Mouse (Mus musculus) testis, adult 2 months (tissue): ENCODE results near the gene Cic. TPM values are rescaled to one million over a fixed set of nuclear protein-coding genes. Genes with fewer than 3 reads are reported as not detected.
A peak's percentile ranks its signal among the peaks of the same experiment; 100 is the strongest.

Source experiments
- H3K27ac ChIP-seq: fragments of 200-500 bp; 2 replicates; pipeline ENCODE4 v1.5.1; 2012; ENCODE audit warnings: low read depth, low read length; ENCODE audit not compliant: control insufficient read depth, insufficient read depth
- H3K27me3 ChIP-seq: fragments of 200-500 bp; 2 replicates; pipeline ENCODE4 v1.6.1; 2012; ENCODE audit warnings: mild to moderate bottlenecking, low read length, moderate library complexity; ENCODE audit not compliant: control insufficient read depth, insufficient read depth
- H3K36me3 ChIP-seq: fragments of 200-500 bp; 2 replicates; pipeline ENCODE4 v1.6.1; 2012; ENCODE audit warnings: mild to moderate bottlenecking, low read length; ENCODE audit not compliant: control insufficient read depth, insufficient read depth
- H3K4me1 ChIP-seq: fragments of 200-500 bp; 2 replicates; pipeline ENCODE4 v1.6.1; 2012; ENCODE audit warnings: low read length; ENCODE audit not compliant: control insufficient read depth, insufficient read depth
- H3K4me3 ChIP-seq: fragments of 200-500 bp; 2 replicates; pipeline ENCODE4 v1.5.1; 2012; ENCODE audit warnings: low read depth, mild to moderate bottlenecking, low read length, moderate library complexity, mixed read lengths; ENCODE audit not compliant: control insufficient read depth
- CTCF ChIP-seq: fragments of 200-500 bp; IDR thresholded peaks from 2 replicates; pipeline ENCODE4 v1.5.1; 2012; ENCODE audit warnings: low read depth, mild to moderate bottlenecking, inconsistent platforms, low read length, moderate library complexity; ENCODE audit not compliant: control insufficient read depth, insufficient read depth, insufficient replicate concordance
- POLR2A ChIP-seq: fragments of 200-500 bp; IDR thresholded peaks from 2 replicates; pipeline ENCODE4 v1.6.1; 2012; ENCODE audit warnings: low read depth, mild to moderate bottlenecking, inconsistent platforms, low read length, moderate library complexity; ENCODE audit not compliant: control insufficient read depth
- polyA plus RNA-seq: library from polyadenylated mRNA; depleted of rRNA; stranded (reverse); fragments of >200 nt; gene quantifications from 2 replicates; pipeline ENCODE4 v1.2.3, GENCODE M21; 2012

Gene Cic
- polyA plus RNA-seq, 1 experiment, result 41.8 TPM

- Histone ChIP-seq H3K4me1 (peaks cover 12% of the 10 kb centered on the region), H3K27me3 (no peaks in the 10 kb centered on the region), H3K36me3 (no peaks in the 10 kb centered on the region)
These were observed 41.3 kb downstream of the Cic start for GRCm38 (mm10) chr7:25308702-25309318.

GRCm38 (mm10) chr7:25309425-25309824 lies 41.9 kb downstream of the Cic start:
- no peaks in the 10 kb centered on the region for H3K36me3 ChIP-seq
- no peak overlapping the region for H3K4me3 ChIP-seq
- no peaks in the 10 kb centered on the region; the same call in 1 of the 2 replicates for H3K27me3 ChIP-seq
- no peak overlapping the region for H3K27ac ChIP-seq
- TF ChIP-seq CTCF (no peak), POLR2A (no peak)
- H3K4me1 ChIP-seq, result peaks cover 13% of the 10 kb centered on the region

More at GRCm38 (mm10) chr7:25308702-25309318, 41.3 kb downstream of the Cic start:
- H3K27ac ChIP-seq, result no peak overlapping the region
- H3K4me3 ChIP-seq, result no peak overlapping the region
- TF ChIP-seq POLR2A (no peak), CTCF (no peak)

- Histone ChIP-seq H3K27me3 (no peaks in the 10 kb centered on the region; the same call in 1 of the 2 replicates), H3K4me1 (peaks cover 19% of the 10 kb centered on the region), H3K4me3 (no peak overlapping the region), H3K27ac (no peak overlapping the region), H3K36me3 (no peaks in the 10 kb centered on the region)
- no peak for TF ChIP-seq CTCF
- no peak for TF ChIP-seq POLR2A
These were observed 43.7 kb downstream of the Cic start for GRCm38 (mm10) chr7:25311193-25311592.

GRCm38 (mm10) chr7:25313325-25313724 lies 45.8 kb downstream of the Cic start:
- H3K36me3 ChIP-seq, result no peaks in the 10 kb centered on the region
- H3K27ac ChIP-seq, result no peak overlapping the region
- H3K4me3 ChIP-seq, result no peak overlapping the region
- no peak for TF ChIP-seq CTCF
- no peak for TF ChIP-seq POLR2A
- H3K4me1 ChIP-seq, result peaks cover 19% of the 10 kb centered on the region
- H3K27me3 ChIP-seq, result no peaks in the 10 kb centered on the region; the same call in 1 of the 2 replicates

GRCm38 (mm10) chr7:25314606-25315305 lies 47.3 kb downstream of the Cic start:
- peak overlapping the region; percentile 48 for H3K4me3 ChIP-seq
- no peaks in the 10 kb centered on the region; the same call in 1 of the 2 replicates for H3K27me3 ChIP-seq
- peaks cover 19% of the 10 kb centered on the region for H3K4me1 ChIP-seq
- H3K27ac ChIP-seq, result no peak overlapping the region
- TF ChIP-seq CTCF, result no peak
- TF ChIP-seq POLR2A, result no peak
- H3K36me3 ChIP-seq, result no peaks in the 10 kb centered on the region

- H3K27ac ChIP-seq, result no peak overlapping the region
These were observed 48.0 kb downstream of the Cic start for GRCm38 (mm10) chr7:25315306-25316041.

More at GRCm38 (mm10) chr7:25315306-25316041, 48.0 kb downstream of the Cic start:
- no peaks in the 10 kb centered on the region; the same call in 1 of the 2 replicates for H3K27me3 ChIP-seq
- H3K36me3 ChIP-seq, result no peaks in the 10 kb centered on the region
- peaks cover 19% of the 10 kb centered on the region for H3K4me1 ChIP-seq
- TF ChIP-seq CTCF, result no peak
- TF ChIP-seq POLR2A, result no peak
- peak overlapping the region; percentile 48 for H3K4me3 ChIP-seq
